Mouse (Mus musculus) adrenal gland, postnatal 10 days (tissue): ENCODE data around the gene Ncf2. TPM values are rescaled to one million over a fixed set of nuclear protein-coding genes. Genes with fewer than 3 reads are reported as not detected.
"Not testable (repeated sequence)": the region's sequence is repeated elsewhere in the genome, so short reads cannot be mapped to it uniquely, and the experiment has no call there.

Source experiments
- DNase-seq: peaks from one replicate; pipeline ENCODE4 v3.0.0; 2021; ENCODE audit warnings: mixed read lengths
- long read RNA-seq, 2 experiments: library from polyadenylated mRNA; stranded (forward); transcript quantifications; one replicate each; pipeline ENCODE4 v2.0.0; 2021
- total RNA-seq, 2 experiments: library from RNA; stranded (reverse); gene quantifications; 2 replicates each; pipeline ENCODE4 v1.2.3; 2021

Gene Ncf2
- total RNA-seq = 1 to 10 TPM; 5.1 to 7.8 TPM
- long read RNA-seq, experiment 1, partial matches to known transcripts = 2 of 4 reads
- long read RNA-seq, experiment 1, other reads (novel, unspliced or antisense) = 0 of 4 reads
- long read RNA-seq, experiment 2, partial matches to known transcripts = 0 of 1 reads
- long read RNA-seq, experiment 2, other reads (novel, unspliced or antisense) = 0 of 1 reads

DNA sequence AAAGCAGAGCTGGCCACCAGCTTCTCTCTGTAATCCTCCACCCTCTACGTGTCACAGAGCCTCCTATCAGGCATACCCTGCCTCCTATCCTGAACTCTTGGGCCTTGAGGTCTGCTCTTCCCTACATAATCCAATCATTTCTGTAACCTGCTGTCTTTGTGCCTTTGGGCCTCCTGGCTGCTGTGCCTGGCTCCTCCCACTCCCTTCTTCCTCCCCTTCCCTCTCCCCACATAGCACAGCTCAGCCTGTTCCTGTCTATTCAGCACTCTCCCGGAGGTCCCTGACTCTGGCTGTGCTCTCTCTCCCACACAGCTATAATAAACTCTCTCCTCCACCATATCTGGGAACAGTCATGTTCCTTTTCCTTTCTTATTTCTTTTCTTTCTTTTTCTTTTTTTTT, at the start of gene Ncf2:
TSS of gene Ncf2 (plus strand) at position 298 of the 400 bp plus-strand sequence.
- no peak for DNase-seq

DNA sequence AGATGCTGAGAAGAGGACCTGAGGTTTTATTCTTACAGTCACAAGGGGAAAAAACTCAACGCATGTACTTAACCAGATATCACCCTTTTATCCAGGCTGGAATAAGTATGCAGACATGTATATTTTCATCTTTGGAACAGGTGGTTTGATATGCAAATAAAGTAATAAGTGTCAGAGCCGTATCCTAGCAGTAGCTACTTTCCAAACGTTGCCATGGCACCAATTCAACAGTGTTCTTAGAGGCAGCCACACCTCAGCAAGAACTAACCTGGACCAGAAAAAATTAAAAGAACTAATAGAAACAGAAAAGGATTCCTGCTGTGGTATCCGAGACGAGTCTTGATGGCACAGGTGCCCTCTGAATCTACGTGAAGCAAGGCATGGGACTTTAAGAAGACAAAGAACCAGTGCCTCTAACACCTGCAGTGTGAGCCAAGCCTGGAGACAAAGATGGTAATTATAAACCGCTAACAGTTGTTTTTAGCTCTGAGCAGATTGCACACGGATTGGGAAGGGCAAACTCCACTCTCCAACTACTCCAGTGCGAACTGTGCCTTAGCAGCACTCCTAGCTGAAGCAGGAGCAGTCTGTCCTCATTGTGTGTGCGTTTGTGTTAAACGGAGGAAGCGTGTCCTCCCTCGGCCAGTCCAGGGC, 49.6 kb upstream of the Ncf2 start, which contains the start of gene Apobec4:
TSS of gene Apobec4 (plus strand) at position 240 of the 654 bp plus-strand sequence.
- DNase-seq = no peak

DNA sequence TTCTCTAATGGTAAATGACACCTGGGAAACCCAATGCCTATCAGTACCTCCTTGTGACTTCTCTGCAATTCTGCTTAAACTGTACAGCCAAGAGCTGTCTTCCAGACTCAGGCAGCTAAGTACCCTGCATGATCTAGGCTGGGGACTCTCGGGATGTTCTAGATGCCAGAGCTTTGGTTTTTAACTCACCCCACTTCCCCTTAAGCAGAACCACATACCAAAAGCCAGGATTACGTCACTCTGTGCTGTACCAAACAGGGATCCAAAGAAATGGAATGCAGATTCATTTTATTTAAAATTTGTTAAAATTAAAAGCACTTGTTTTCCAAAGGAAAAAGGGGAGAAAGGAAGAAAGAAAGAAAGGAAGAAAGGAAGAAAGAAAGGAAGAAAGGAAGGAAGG, 38.2 kb upstream of the Ncf2 start:
- DNase-seq = no peak

DNA sequence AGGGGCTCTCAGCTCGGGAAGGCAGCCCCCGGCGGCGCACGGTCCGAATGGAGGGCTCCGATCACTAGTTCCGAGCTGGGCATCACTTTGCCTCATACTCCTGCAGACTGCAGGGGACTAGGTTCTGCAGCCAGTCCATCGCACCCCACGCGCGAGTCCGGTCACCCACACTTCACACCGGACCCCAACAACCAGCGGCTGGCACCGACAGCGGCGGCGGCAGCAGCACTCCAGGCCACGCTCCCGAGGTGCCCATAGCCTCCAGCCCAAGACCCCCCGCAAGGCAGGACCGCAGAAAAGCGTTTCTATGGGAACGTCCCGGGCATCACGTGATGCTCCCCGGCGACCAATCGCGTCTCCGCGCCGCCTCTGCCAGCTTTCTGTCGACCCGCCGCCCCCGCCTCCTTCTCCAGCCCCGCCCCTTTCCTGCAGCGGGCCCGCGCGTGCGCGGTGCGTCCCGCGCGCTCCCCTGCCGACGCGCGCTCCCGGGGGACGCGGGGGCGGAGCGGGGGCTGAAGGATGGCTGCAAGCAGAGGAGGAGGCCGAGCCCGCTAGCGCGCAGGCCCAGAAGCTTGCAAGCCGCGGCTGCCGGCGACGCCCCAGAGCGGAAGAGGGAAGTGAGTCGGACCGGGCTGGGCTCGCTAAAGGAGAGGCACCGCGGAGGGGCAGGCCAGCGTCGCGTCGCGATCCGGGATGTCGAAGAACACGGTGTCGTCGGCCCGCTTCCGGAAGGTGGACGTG, 33.8 kb upstream of the Ncf2 start, which contains the start of the genes Rgl1 and Arpc5:
TSS of gene Rgl1 (minus strand) at position 320 of the 741 bp plus-strand sequence.
TSS of gene Arpc5 (plus strand) at position 511 of the 741 bp plus-strand sequence.
- peak; percentile 98 for DNase-seq

DNA sequence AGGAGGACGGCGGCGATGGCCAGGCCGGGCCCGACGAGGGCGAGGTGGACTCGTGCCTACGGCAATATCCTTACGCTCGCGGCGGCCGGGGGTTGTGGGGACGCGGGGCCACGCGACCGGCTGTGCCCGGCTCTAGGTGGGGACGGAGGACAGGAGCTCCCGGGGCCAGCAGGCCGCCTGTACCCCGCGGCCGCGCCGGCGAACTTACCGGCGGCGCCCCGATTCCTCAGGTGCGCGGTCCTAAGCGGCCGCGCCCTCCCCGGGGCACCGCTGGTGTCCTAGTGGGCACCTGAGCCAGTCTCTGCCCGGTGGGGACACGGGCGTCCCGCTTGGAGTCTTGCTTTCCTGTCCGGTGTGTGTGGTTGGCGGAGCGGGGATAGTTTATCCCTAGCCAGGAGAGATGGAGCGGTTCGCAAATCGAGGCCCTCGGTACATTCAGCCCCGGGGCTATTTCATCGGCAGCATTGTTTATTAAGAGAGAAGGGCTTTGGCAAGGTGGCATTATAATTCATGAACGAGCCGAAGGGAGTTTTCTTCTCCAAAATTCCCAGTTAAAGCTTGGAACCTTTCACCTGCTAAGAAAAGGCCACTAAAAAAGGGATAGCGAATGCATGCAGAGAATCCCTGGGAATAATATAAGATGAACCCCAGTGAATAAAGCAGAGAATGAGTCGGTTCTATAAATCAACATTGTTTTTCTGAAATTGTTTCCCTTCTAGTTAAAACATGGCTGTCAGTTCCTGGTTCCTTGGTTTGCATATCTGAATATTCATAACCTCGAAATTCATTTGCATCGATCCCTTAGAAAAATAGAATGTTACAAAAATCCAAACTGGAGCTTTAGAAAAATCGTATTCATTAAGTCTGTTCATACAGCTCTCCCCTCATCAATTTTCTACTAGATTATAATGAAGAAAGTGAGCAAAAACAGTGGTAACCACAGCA, 32.9 kb upstream of the Ncf2 start:
- DNase-seq = peak; percentile 53

DNA sequence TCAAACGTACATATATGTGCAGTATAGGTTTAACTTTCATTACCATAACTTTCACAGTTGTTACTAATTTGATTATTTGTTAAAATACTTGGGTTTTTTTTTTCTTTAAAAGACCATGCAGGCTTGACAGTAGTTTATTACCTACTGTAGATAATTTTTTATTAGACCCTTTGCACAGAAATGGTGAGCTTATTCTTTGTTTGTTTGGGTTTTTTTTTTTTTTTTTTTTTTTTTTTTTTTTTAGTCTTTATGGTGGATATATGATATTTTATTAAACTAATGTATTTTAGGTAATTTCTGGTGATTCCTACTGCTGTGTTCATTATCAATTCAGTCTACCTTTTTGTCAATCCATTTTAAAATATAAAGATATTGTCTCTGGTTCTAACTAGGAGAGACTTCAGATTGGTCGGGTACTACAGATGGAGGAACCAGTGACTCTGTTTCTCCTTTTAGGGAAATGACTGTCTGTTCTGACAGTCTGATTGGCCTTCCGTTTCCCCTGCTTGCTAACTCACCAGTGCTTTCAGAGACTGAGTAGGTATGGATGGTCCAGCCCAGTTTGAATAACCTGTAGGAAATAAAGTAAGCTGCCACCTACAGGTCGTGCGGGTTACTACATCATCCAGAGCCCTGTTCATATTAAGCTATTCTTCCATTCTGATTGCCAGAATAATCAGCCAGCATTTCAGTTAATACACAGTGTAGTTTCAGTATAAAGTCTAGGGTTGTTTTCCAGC, 32.1 kb upstream of the Ncf2 start:
- DNase-seq = peak; percentile 87

DNA sequence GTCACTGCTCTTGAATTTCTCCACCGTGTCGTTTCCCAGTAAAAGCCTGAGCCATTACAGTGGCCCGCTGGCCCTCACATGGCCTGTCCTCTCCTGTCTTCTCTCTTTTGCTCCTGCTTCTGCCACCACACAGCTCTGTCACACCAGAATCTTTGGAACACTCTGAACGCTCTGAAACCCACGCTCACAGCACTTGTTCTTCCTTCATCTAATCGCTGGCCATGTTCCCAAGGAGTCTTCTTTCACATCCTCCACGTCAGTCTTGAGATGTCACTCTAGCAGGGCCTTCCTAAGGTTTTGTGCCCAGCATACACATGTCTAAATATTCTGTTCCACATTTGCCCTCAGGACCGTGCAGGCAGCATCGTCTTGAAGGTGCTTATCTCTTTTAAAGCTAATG, 29.0 kb upstream of the Ncf2 start:
- no peak for DNase-seq

DNA sequence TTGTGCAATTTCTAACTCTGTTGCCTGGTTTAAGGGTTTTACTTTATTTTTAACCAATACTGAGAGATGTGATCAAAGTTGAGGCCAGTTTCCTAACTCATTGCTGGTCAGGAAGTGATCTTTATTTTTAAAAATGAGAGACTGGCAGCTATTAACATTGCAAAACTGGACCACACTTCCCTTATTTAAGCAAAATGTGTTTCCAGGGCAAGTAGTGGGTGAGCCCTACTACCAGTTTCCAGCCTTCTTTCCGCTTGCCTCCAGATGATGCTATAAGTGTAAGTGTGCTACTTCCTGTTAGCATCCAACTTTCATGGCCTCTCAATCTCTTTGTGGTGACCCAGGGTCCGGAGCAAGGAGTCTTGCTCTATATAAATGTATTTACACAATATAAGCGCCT, 25.4 kb upstream of the Ncf2 start:
- not testable (repeated sequence) for DNase-seq

DNA sequence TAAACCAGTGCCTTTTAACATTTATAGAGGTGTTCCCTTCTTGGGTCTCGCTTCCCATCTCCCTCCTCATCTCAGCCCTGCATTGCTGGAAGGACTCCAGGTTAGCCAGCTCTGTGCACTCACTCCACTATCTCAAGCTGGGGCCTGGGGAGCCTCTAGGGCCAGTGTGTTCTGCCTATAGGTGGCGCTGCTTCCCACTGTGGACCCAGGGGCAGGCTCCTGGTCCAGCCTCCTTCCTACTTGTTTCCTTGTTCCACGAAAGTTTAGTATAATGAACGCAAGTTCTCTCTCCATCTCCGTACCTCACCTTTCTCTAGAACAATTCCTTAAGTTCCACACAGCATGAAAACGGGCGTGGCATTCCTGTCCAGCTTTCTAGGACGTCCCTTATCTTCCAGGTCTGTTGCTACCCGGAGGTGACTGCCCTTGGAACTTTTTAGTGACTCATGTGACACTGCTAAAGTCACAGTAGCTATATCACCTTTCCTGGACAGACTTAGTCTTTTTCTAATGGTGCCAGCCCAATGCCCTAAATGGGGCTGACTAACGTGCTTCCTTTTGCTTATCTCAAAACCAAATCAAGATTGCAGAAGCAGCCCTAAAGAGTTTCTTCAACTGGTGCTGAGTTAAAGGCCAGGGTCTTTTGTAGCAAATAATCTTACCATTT, 20.8 kb upstream of the Ncf2 start:
- DNase-seq = peak; percentile 88

DNA sequence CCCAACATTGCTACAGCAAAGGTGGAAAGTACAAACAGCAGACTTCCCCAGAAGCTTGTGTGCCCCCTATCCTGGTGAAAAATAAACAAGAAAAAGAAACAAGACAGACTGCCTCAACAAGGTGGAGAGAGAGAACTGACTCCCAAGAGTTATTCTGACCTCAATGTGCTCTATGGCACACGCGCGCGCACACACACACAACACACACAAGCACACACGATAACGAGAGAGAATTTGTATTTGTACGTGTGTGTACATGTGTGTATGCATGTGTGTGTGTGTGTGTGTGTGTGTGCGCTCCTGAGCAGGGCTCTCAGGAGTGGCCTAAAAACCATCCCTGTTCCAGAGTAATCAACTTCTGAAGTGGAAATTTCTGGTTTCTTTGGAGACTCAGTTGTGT, 15.4 kb upstream of the Ncf2 start:
- DNase-seq = no peak

DNA sequence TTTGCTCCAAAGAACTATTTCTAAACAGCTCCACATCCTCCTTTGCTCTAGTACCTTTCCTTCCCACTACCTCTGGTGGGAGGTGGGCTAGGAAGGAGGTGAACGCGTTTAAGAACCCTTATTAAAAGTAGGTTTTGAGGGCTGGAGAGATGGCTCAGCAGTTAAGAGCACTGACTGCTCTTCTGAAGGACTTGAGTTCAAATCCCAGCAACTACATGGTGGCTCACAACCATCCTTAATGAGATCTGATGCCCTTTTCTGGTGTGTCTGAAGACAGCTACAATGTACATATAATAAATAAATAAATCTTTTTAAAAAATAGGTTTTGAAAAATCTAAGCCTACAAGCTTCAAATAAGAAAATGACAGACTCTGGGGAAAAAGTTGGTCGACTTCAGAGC, 14.5 kb upstream of the Ncf2 start:
- DNase-seq = not testable (repeated sequence)

DNA sequence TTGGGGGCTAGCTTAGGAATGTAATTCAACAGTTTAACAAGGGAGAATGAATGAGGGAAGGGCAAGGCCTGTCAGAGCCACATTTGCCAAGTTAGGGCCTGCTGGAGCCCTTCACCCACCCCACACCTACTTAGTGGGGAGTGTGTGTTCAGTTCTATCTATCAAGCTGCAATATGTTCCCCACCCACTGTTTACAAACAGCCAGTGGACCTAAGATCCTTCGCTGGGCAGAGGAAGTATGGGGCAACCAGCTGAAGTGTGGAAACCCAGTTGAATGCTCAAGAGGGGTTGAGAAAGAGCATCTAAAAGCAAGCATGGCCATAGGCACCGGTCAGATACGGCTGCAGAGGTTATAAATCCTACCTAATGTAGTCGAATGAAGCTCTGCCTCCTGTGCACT, 13.0 kb upstream of the Ncf2 start:
- no peak for DNase-seq

DNA sequence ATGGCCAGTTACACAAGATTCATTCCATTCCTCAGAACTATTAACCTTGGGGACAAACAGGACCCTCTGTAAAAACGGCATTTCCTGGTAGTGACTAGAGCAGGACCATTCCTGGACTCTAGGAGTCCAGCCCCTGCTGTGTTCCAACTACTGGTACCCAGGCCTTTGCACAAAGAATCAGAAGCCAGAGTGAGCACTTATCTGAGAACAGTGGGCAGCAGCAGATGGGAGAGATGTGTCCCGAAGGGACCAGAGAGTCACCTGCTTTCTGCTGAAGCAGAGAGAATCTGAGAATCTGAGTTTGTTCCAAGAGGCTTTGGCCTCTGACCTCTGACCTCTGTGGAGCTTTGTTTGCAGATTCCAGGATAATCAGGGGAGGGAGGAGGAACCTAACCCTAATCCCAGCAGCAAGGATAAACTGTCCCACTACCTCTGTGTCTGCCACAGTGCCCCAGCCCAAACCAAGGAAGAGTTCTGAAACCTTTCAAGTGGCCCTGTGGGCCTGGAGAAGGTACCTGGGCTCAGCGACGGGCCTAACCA, 11.8 kb upstream of the Ncf2 start:
- DNase-seq = no peak

DNA sequence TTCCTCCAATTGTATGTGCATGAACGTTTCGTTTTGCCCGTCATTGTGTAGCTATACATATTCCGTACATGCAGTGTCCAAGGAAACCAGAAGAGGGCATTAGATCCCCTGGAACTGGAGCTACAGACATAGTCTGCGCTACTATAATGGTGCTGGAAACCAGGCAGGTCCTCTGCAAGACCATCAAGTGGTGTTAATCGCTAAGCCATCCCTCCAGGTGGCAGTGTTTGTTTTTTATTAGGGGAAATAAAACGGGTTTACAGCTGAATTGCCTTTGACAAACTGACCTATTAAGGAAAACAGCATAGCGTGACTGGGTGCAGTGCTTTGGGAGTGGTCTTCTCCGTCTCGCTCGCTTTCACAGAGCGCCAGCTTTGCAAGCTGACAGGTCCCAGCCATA, 9.7 kb upstream of the Ncf2 start:
- peak; percentile 59 for DNase-seq

DNA sequence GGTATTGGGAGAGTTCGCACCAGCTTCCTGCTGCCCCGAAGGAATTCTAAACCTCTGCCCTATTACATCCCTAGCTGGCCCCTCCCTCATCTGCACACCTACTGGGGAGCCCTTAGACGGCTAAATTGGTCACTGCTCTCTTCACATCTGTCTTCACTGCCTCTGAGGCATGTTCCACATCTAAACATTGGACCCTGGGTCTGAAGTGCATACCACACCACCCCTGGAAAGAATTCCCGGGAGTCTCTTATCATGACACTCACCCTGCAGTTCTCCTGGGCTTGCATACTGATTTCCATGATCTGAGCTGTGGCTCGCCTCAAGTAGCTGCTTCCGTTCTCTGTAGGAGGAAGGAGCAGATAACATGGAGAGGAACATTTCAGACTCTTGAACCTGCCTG, 9.2 kb upstream of the Ncf2 start:
- DNase-seq = no peak

DNA sequence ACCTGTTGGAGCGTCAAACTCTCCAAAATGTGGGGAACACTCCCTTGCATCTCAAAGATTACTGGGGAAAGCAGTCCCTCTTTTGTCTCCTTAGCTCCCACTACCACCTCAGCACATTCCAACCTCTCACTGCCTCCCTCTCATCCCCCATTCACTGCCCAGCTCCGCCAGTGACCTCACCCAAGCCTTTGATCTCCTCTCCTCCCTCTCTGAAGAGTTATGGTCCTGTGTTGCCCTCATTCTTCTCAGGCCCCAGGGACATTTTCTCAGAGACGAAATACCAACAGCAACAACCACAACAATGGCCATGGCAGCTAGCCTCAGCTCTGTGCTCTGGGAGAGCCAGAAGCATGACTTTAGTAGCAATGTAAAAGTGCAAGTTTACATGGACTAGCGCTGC, 8.7 kb upstream of the Ncf2 start:
- DNase-seq = peak; percentile 29

DNA sequence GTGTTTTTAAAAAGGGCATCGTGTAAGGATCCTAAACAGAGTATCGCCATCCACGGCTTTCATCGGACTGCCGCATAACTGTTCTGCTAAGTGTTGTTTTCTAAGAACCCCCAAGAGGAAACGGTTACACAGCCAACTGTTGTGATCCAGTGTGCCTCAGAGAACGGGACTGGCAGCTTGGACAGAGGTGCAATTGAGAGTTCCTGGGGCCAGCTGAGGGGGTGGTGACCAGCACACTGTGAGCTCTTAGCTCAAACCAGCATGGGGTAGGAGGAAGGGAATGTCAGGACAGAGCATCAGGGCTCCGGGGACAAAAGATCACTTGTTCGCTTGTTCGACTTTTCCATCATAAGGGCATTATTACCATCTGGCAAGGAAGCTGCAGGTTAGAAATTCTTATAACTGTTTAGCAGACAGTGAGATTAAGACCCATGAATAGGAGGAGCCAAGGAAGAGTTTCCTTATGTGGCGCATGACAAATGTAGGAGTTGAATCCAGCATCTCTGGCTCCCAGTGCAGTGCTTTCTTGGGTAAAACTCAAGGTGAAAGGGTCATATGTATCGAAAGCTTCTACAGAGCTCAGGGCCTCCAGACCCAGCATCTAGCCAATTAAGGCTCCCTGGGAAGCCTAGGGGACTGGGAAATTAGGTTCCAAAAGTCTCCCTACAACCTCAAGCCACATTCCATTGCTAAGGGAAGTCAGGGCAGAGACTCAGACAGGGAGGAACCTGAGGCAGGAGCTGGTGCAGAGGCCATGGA, 7.1 kb upstream of the Ncf2 start:
- DNase-seq = no peak

DNA sequence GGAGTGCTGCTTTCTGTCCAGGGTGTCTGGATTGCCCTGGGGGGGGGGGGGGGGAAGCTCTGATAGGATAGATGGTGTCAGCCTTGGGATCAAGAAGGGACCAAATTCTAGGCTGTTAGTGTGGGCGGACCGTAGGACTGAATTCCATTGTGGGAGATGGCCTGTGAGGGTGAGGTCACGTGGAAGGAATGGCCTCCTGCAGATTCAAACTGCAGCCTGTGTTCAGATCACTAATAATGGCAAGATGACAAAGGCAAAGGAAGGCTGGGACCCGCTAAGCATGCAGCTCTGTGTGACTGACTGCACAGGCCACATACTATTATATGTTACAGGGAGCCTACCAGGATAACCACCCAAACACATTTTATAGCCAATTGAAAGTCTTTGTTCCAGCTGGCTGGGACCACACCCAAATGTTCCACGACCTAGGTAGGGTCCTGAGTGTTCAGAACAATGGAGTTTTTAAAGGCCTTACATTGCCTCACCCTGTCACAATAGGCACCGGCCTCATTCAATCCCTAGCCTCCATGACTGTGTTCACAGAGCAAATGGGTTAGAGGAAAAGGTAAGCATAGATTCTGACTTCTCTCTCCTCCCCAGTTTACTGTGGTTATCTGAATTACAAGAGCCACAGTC, 6.4 kb upstream of the Ncf2 start:
- DNase-seq = no peak

DNA sequence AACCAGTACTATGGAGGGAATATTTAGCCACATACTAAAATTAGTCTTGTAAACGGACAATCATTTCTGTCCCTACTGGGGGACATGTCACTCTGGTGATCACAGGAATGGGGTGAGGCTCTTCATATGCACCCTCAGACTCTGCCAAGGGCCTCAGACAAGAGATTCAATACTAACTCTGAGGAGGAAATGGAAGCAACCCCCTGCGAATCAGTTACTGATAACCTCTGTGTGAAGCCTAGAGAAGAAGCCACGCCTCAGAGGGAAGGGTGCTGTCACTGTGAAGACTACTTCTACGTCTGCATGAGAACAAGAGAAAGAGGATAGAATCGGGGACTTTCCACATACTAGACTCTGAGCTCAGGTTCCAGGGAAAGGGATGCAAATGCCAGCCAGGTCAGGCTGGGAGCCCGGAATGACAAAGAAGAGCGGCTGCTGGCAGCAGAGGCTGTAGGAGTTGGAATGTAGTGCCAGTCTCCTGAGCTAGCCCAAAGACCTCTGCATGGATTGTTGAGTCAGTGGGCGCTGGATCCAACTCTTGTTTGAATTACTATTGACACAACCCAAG, 4.2 kb upstream of the Ncf2 start:
- DNase-seq = no peak
